ENCODE assay signal across 7 mouse cellular contexts in genomic region chr13:54575489-54575888, GRCm38 (mm10). TPM values are rescaled to one million over a fixed set of nuclear protein-coding genes. Genes with fewer than 3 reads are reported as not detected.
DNase-seq lines count a peak whose midpoint lies in the region; ATAC-seq and TF ChIP-seq lines count a peak whose summit lies in the region.

No protein-coding gene starts in this region.

- no peak for TF ChIP-seq CTCF in lung, embryonic 14.5 days (IDR thresholded peaks at IDR 0.05; ENCODE audit: low read depth)

- H3K9ac ChIP-seq in lung, embryonic 14.5 days, result peak overlapping the region; percentile 89
- H3K9ac ChIP-seq in embryonic facial prominence, embryonic 13.5 days, result peak overlapping the region; percentile 93
- H3K9ac ChIP-seq in hindbrain, embryonic 15.5 days, result peak overlapping the region; percentile 89
- H3K9ac ChIP-seq in midbrain, embryonic 16.5 days (ENCODE audit: low read depth, low read length), result peak overlapping the region; percentile 93

- peak overlapping the region; percentile 97 for H3K4me3 ChIP-seq in lung, embryonic 14.5 days (ENCODE audit: low read depth, low read length)
- H3K4me3 ChIP-seq in embryonic facial prominence, embryonic 13.5 days, result peak overlapping the region; percentile 96
- peak overlapping the region; percentile 71 for H3K4me3 ChIP-seq in hindbrain, embryonic 15.5 days
- peak overlapping the region; percentile 81 for H3K4me3 ChIP-seq in midbrain, embryonic 16.5 days (ENCODE audit: low read depth, low read length)

- H3K4me1 ChIP-seq in lung, embryonic 14.5 days (ENCODE audit: insufficient read depth), result no peaks in the 10 kb centered on the region
- H3K4me1 ChIP-seq in embryonic facial prominence, embryonic 13.5 days, result peaks cover 15% of the 10 kb centered on the region
- H3K4me1 ChIP-seq in hindbrain, embryonic 15.5 days (replicated peaks), result peaks cover 28% of the 10 kb centered on the region
- peaks cover 19% of the 10 kb centered on the region for H3K4me1 ChIP-seq in midbrain, embryonic 16.5 days (ENCODE audit: control insufficient read depth, insufficient read depth, low read length)

- no peaks in the 10 kb centered on the region for H3K9me3 ChIP-seq in lung, embryonic 14.5 days (ENCODE audit: low read depth, low read length)
- H3K9me3 ChIP-seq in embryonic facial prominence, embryonic 13.5 days, result no peaks in the 10 kb centered on the region
- no peaks in the 10 kb centered on the region for H3K9me3 ChIP-seq in hindbrain, embryonic 15.5 days
- H3K9me3 ChIP-seq in midbrain, embryonic 16.5 days (replicated peaks; ENCODE audit: control insufficient read depth, low read length, poor library complexity, severe bottlenecking), result no peaks in the 10 kb centered on the region

- H3K27me3 ChIP-seq in lung, embryonic 14.5 days (ENCODE audit: insufficient read depth, low read length), result no peaks in the 10 kb centered on the region
- 0 out of 2 replicates have a peak, but pooled peaks cover 5% of the 10 kb centered on the region for H3K27me3 ChIP-seq in embryonic facial prominence, embryonic 13.5 days
- 0 out of 2 replicates have a peak, but pooled peaks cover 7% of the 10 kb centered on the region for H3K27me3 ChIP-seq in hindbrain, embryonic 15.5 days
- H3K27me3 ChIP-seq in midbrain, embryonic 16.5 days (ENCODE audit: control insufficient read depth, insufficient read depth, low read depth, low read length), result 0 out of 2 replicates have a peak, but pooled peaks cover 4% of the 10 kb centered on the region

- peak overlapping the region; percentile 93 for H3K4me2 ChIP-seq in lung, embryonic 14.5 days
- H3K4me2 ChIP-seq in embryonic facial prominence, embryonic 13.5 days, result peak overlapping the region; percentile 92
- peak overlapping the region; percentile 94 for H3K4me2 ChIP-seq in hindbrain, embryonic 15.5 days
- H3K4me2 ChIP-seq in midbrain, embryonic 16.5 days (ENCODE audit: low read length), result peak overlapping the region; percentile 85

- peak; percentile 13; the same call in 1 of the 2 replicates for ATAC-seq in lung, embryonic 14.5 days (ENCODE audit: insufficient read depth)
- no peak for ATAC-seq in embryonic facial prominence, embryonic 13.5 days (ENCODE audit: insufficient number of reproducible peaks, insufficient read depth, low FRiP score, low TSS enrichment, low read depth)
- 0 out of 2 replicates have a peak, but pooled peaks have one; percentile 10 for ATAC-seq in hindbrain, embryonic 15.5 days (ENCODE audit: low FRiP score, low read depth)
- ATAC-seq in midbrain, embryonic 16.5 days, result no peak; the same call in 1 of the 2 replicates

- intact Hi-C loops in left cerebral cortex, postnatal 36 days (cut with DNase I), result no loop called here
- intact Hi-C loops in left cerebral cortex, postnatal 25 days (cut with DNase I), result no loop called here

- WGBS in lung, embryonic 14.5 days, result under 1% methylated on average over 19 of the region's 19 CpGs
- WGBS in embryonic facial prominence, embryonic 13.5 days, result under 1% methylated on average over 19 of the region's 19 CpGs
- 1% methylated on average over 19 of the region's 19 CpGs for WGBS in hindbrain, embryonic 15.5 days
- WGBS in midbrain, embryonic 16.5 days, result 2% methylated on average over 19 of the region's 19 CpGs

- H3K36me3 ChIP-seq in lung, embryonic 14.5 days (ENCODE audit: insufficient read depth), result peaks cover 28% of the 10 kb centered on the region
- H3K36me3 ChIP-seq in embryonic facial prominence, embryonic 13.5 days, result peaks cover 40% of the 10 kb centered on the region
- H3K36me3 ChIP-seq in hindbrain, embryonic 15.5 days, result peaks cover 18% of the 10 kb centered on the region
- H3K36me3 ChIP-seq in midbrain, embryonic 16.5 days (ENCODE audit: control insufficient read depth, insufficient read depth, low read length), result peaks cover 7% of the 10 kb centered on the region

- H3K27ac ChIP-seq in lung, embryonic 14.5 days (ENCODE audit: low read depth), result peak overlapping the region; percentile 75; the same call in 1 of the 2 replicates
- H3K27ac ChIP-seq in embryonic facial prominence, embryonic 13.5 days, result peak overlapping the region; percentile 81
- peak overlapping the region; percentile 80 for H3K27ac ChIP-seq in hindbrain, embryonic 15.5 days (replicated peaks)
- peak overlapping the region; percentile 78 for H3K27ac ChIP-seq in midbrain, embryonic 16.5 days (ENCODE audit: low read length)

- DNase-seq in lung, embryonic 14.5 days, result peak; percentile 21
- no peak for DNase-seq in lung, postnatal 4 days
- DNase-seq in left cerebral cortex, postnatal 36 days (ENCODE audit: low spot score in 2 of 2), result no peak
- DNase-seq in left cerebral cortex, postnatal 25 days (ENCODE audit: low spot score in 2 of 2), result no peak

RNA-seq across cellular contexts. Expression of gene Arl10, which starts 0.7 kb away (rescaled TPM):
- polyA plus RNA-seq in lung, embryonic 14.5 days (2014; fragmentation: Nextera tagmentation; extraction: Ambion mirVana), result 23.8 and 28.2 TPM in 2 replicates
- polyA plus RNA-seq in embryonic facial prominence, embryonic 13.5 days (2015; fragmentation: Nextera tagmentation; extraction: Ambion mirVana), result 31.0 and 33.8 TPM in 2 replicates
- 105 and 111 TPM in 2 replicates for polyA plus RNA-seq in hindbrain, embryonic 15.5 days (2015; fragmentation: Nextera tagmentation; extraction: Ambion mirVana)
- polyA plus RNA-seq in midbrain, embryonic 16.5 days (2015; fragmentation: Nextera tagmentation; extraction: Ambion mirVana), result 114 TPM in 2 replicates
- total RNA-seq in left cerebral cortex, postnatal 36 days (2021), result 10 to 100 TPM; 24.1 to 27.8 TPM
- 10 to 100 TPM; 22.0 to 24.0 TPM for total RNA-seq in left cerebral cortex, postnatal 25 days (2021)

RNA-seq across cellular contexts. Expression of gene 4833439L19Rik, which starts 10.3 kb away (rescaled TPM):
- 137 and 145 TPM in 2 replicates for polyA plus RNA-seq in lung, embryonic 14.5 days (2014; fragmentation: Nextera tagmentation; extraction: Ambion mirVana)
- 150 and 153 TPM in 2 replicates for polyA plus RNA-seq in embryonic facial prominence, embryonic 13.5 days (2015; fragmentation: Nextera tagmentation; extraction: Ambion mirVana)
- polyA plus RNA-seq in hindbrain, embryonic 15.5 days (2015; fragmentation: Nextera tagmentation; extraction: Ambion mirVana), result 249 and 256 TPM in 2 replicates
- polyA plus RNA-seq in midbrain, embryonic 16.5 days (2015; fragmentation: Nextera tagmentation; extraction: Ambion mirVana), result 271 and 272 TPM in 2 replicates
- 100 to 1,000 TPM; 135 to 140 TPM for total RNA-seq in left cerebral cortex, postnatal 36 days (2021)
- total RNA-seq in left cerebral cortex, postnatal 25 days (2021), result 100 to 1,000 TPM; 137 to 143 TPM

RNA-seq across cellular contexts. Expression of gene Nop16, which starts 14.4 kb away (rescaled TPM):
- polyA plus RNA-seq in lung, embryonic 14.5 days (2014; fragmentation: Nextera tagmentation; extraction: Ambion mirVana), result 70.2 and 84.2 TPM in 2 replicates
- 97.5 and 113 TPM in 2 replicates for polyA plus RNA-seq in embryonic facial prominence, embryonic 13.5 days (2015; fragmentation: Nextera tagmentation; extraction: Ambion mirVana)
- polyA plus RNA-seq in hindbrain, embryonic 15.5 days (2015; fragmentation: Nextera tagmentation; extraction: Ambion mirVana), result 58.0 and 62.0 TPM in 2 replicates
- 61.7 and 68.0 TPM in 2 replicates for polyA plus RNA-seq in midbrain, embryonic 16.5 days (2015; fragmentation: Nextera tagmentation; extraction: Ambion mirVana)
- 10 to 100 TPM; 21.7 to 27.3 TPM for total RNA-seq in left cerebral cortex, postnatal 36 days (2021)
- total RNA-seq in left cerebral cortex, postnatal 25 days (2021), result 10 to 100 TPM; 19.7 to 26.9 TPM

RNA-seq across cellular contexts. Expression of gene Higd2a, which starts 14.5 kb away (rescaled TPM):
- 167 and 171 TPM in 2 replicates for polyA plus RNA-seq in lung, embryonic 14.5 days (2014; fragmentation: Nextera tagmentation; extraction: Ambion mirVana)
- polyA plus RNA-seq in embryonic facial prominence, embryonic 13.5 days (2015; fragmentation: Nextera tagmentation; extraction: Ambion mirVana), result 168 and 183 TPM in 2 replicates
- polyA plus RNA-seq in hindbrain, embryonic 15.5 days (2015; fragmentation: Nextera tagmentation; extraction: Ambion mirVana), result 255 and 261 TPM in 2 replicates
- 225 and 240 TPM in 2 replicates for polyA plus RNA-seq in midbrain, embryonic 16.5 days (2015; fragmentation: Nextera tagmentation; extraction: Ambion mirVana)
- total RNA-seq in left cerebral cortex, postnatal 36 days (2021), result 100 to 1,000 TPM; 136 to 157 TPM
- 100 to 1,000 TPM; 151 TPM for total RNA-seq in left cerebral cortex, postnatal 25 days (2021)

RNA-seq across cellular contexts. Expression of gene Cltb, which starts 35.7 kb away (rescaled TPM):
- polyA plus RNA-seq in lung, embryonic 14.5 days (2014; fragmentation: Nextera tagmentation; extraction: Ambion mirVana), result 32.2 and 34.1 TPM in 2 replicates
- 38.0 and 39.1 TPM in 2 replicates for polyA plus RNA-seq in embryonic facial prominence, embryonic 13.5 days (2015; fragmentation: Nextera tagmentation; extraction: Ambion mirVana)
- polyA plus RNA-seq in hindbrain, embryonic 15.5 days (2015; fragmentation: Nextera tagmentation; extraction: Ambion mirVana), result 206 and 226 TPM in 2 replicates
- 220 and 232 TPM in 2 replicates for polyA plus RNA-seq in midbrain, embryonic 16.5 days (2015; fragmentation: Nextera tagmentation; extraction: Ambion mirVana)
- total RNA-seq in left cerebral cortex, postnatal 36 days (2021), result 100 to 1,000 TPM; 308 to 344 TPM
- 100 to 1,000 TPM; 308 to 312 TPM for total RNA-seq in left cerebral cortex, postnatal 25 days (2021)

Comparison
In these comparisons a context has a peak if more than half of its experiments do, and no peak if none do; other contexts are left out.
1. ATAC-seq: peak in lung, embryonic 14.5 days (single experiment) and hindbrain, embryonic 15.5 days (single experiment); none in embryonic facial prominence, embryonic 13.5 days (single experiment) and midbrain, embryonic 16.5 days (single experiment).
2. Peak in every context shown above with its lines, with median percentiles within 50 percentile points of each other: H3K27ac ChIP-seq, H3K4me2 ChIP-seq, H3K4me3 ChIP-seq and H3K9ac ChIP-seq.